ENCODE assay signal across 7 mouse cellular contexts in genomic region chr8:104601941-104602371, GRCm38 (mm10). TPM values are rescaled to one million over a fixed set of nuclear protein-coding genes. Genes with fewer than 3 reads are reported as not detected.
DNase-seq lines count a peak whose midpoint lies in the region; ATAC-seq lines count a peak whose summit lies in the region.

No protein-coding gene starts in this region.

- peak overlapping the region; percentile 62 for H3K4me2 ChIP-seq in intestine, embryonic 15.5 days (replicated peaks)

- peak; percentile 12 for DNase-seq in Muller cell, postnatal 12 days (ENCODE audit: inconsistent ontology term)
- DNase-seq in embryo, embryonic 9.5 days (ENCODE audit: extremely low spot score), result peak; percentile 47
- DNase-seq in midbrain, embryonic 10.5 days (ENCODE audit: low spot score), result peak; percentile 45
- DNase-seq in gastrocnemius, postnatal 4 days (ENCODE audit: low spot score in 2 of 2), result no peak
- no peak for DNase-seq in B cell, adult 2 months
- DNase-seq in ovary, postnatal 14 days (ENCODE audit: low spot score), result no peak

- peak; percentile 48 for ATAC-seq in intestine, embryonic 15.5 days

- H3K9me3 ChIP-seq in intestine, embryonic 15.5 days, result no peaks in the 10 kb centered on the region
- no peaks in the 10 kb centered on the region for H3K9me3 ChIP-seq in midbrain, embryonic 10.5 days (replicated peaks)

- H3K9ac ChIP-seq in intestine, embryonic 15.5 days, result no peak overlapping the region

- WGBS in intestine, embryonic 15.5 days, result 2% methylated on average over 12 of the region's 12 CpGs
- 1% methylated on average over 12 of the region's 12 CpGs for WGBS in midbrain, embryonic 10.5 days

- H3K4me3 ChIP-seq in intestine, embryonic 15.5 days (replicated peaks), result peak overlapping the region; percentile 7; the same call in 1 of the 2 replicates
- H3K4me3 ChIP-seq in midbrain, embryonic 10.5 days, result peak overlapping the region; percentile 38

- no peaks in the 10 kb centered on the region for H3K36me3 ChIP-seq in intestine, embryonic 15.5 days
- H3K36me3 ChIP-seq in midbrain, embryonic 10.5 days, result peaks cover 3% of the 10 kb centered on the region

- peaks cover 21% of the 10 kb centered on the region for H3K4me1 ChIP-seq in intestine, embryonic 15.5 days (replicated peaks)
- peaks cover 21% of the 10 kb centered on the region for H3K4me1 ChIP-seq in midbrain, embryonic 10.5 days

- H3K27me3 ChIP-seq in intestine, embryonic 15.5 days (replicated peaks), result no peaks in the 10 kb centered on the region
- peaks cover 17% of the 10 kb centered on the region for H3K27me3 ChIP-seq in midbrain, embryonic 10.5 days (ENCODE audit: low read depth, poor library complexity, severe bottlenecking)

- no peak overlapping the region for H3K27ac ChIP-seq in intestine, embryonic 15.5 days
- no peak overlapping the region; the same call in 1 of the 2 replicates for H3K27ac ChIP-seq in midbrain, embryonic 10.5 days (replicated peaks)

RNA-seq across cellular contexts. Expression of gene Pdp2, which starts 10.7 kb away (rescaled TPM):
- polyA plus RNA-seq in intestine, embryonic 15.5 days (2015; fragmentation: Nextera tagmentation; extraction: Ambion mirVana), result 16.1 and 17.0 TPM in 2 replicates
- 14.3 and 16.5 TPM in 2 replicates for polyA plus RNA-seq in midbrain, embryonic 10.5 days (2016; fragmentation: Nextera tagmentation; extraction: Ambion mirVana)
- 1 to 10 TPM; 5.9 to 6.9 TPM for total RNA-seq in gastrocnemius, postnatal 4 days (2021)

RNA-seq across cellular contexts. Expression of gene Cdh16, which starts 22.2 kb away (rescaled TPM):
- polyA plus RNA-seq in intestine, embryonic 15.5 days (2015; fragmentation: Nextera tagmentation; extraction: Ambion mirVana), result 0.56 and 0.79 TPM in 2 replicates
- not detected in 2 replicates for polyA plus RNA-seq in midbrain, embryonic 10.5 days (2016; fragmentation: Nextera tagmentation; extraction: Ambion mirVana)
- 1 to 10 TPM; 1.9 to 2.4 TPM for total RNA-seq in gastrocnemius, postnatal 4 days (2021)

RNA-seq across cellular contexts. Expression of gene Rrad, which starts 29.2 kb away (rescaled TPM):
- 4.6 and 4.8 TPM in 2 replicates for polyA plus RNA-seq in intestine, embryonic 15.5 days (2015; fragmentation: Nextera tagmentation; extraction: Ambion mirVana)
- 1.3 and 2.0 TPM in 2 replicates for polyA plus RNA-seq in midbrain, embryonic 10.5 days (2016; fragmentation: Nextera tagmentation; extraction: Ambion mirVana)
- 10 to 100 TPM; 93.9 to 98.3 TPM for total RNA-seq in gastrocnemius, postnatal 4 days (2021)

RNA-seq across cellular contexts. Expression of gene Ciao2b, which starts 39.8 kb away (rescaled TPM):
- 93.2 and 101 TPM in 2 replicates for polyA plus RNA-seq in intestine, embryonic 15.5 days (2015; fragmentation: Nextera tagmentation; extraction: Ambion mirVana)
- 107 and 110 TPM in 2 replicates for polyA plus RNA-seq in midbrain, embryonic 10.5 days (2016; fragmentation: Nextera tagmentation; extraction: Ambion mirVana)
- total RNA-seq in gastrocnemius, postnatal 4 days (2021), result 10 to 100 TPM; 51.6 to 58.9 TPM

Comparison
In these comparisons a context has a peak if more than half of its experiments do, and no peak if none do; other contexts are left out.
1. DNase-seq: peak in Muller cell, postnatal 12 days (single experiment), embryo, embryonic 9.5 days (single experiment) and midbrain, embryonic 10.5 days (single experiment); none in gastrocnemius, postnatal 4 days (0 of 2), B cell, adult 2 months (0 of 2) and ovary, postnatal 14 days (single experiment).